In genomic region chr15:79525979-79526768, GRCm38 (mm10) we compare ENCODE assay signal across 11 mouse cellular contexts. TPM values are rescaled to one million over a fixed set of nuclear protein-coding genes. Genes with fewer than 3 reads are reported as not detected.
DNase-seq lines count a peak whose midpoint lies in the region; ATAC-seq and TF ChIP-seq lines count a peak whose summit lies in the region.
"Had no signal": no experiment of that assay in that cellular context is flagged by ENCODE, and none has a peak within 500 bp of the region (broad histone marks: within the 10 kb centered on the region; RNA-seq: fewer than 3 reads in every experiment).

No protein-coding gene starts in this region.

- no peak overlapping the region for H3K4me2 ChIP-seq in forebrain, embryonic 15.5 days (replicated peaks)
- H3K4me2 ChIP-seq in forebrain, postnatal 0 days (ENCODE audit: low read depth) = no peak overlapping the region
- no peak overlapping the region for H3K4me2 ChIP-seq in lung, embryonic 14.5 days
- no peak overlapping the region for H3K4me2 ChIP-seq in embryonic facial prominence, embryonic 14.5 days (ENCODE audit: low read depth, low read length)
- no peak overlapping the region for H3K4me2 ChIP-seq in limb, embryonic 13.5 days (replicated peaks)
- H3K4me2 ChIP-seq: hindbrain, embryonic 15.5 days had no signal

- peaks cover 52% of the 10 kb centered on the region for H3K36me3 ChIP-seq in forebrain, embryonic 15.5 days
- H3K36me3 ChIP-seq in forebrain, postnatal 0 days (ENCODE audit: insufficient read depth) = peaks cover 43% of the 10 kb centered on the region
- H3K36me3 ChIP-seq in lung, embryonic 14.5 days (ENCODE audit: insufficient read depth) = peaks cover 82% of the 10 kb centered on the region
- H3K36me3 ChIP-seq in embryonic facial prominence, embryonic 14.5 days (ENCODE audit: control insufficient read depth, insufficient read depth, low read length) = peaks cover 86% of the 10 kb centered on the region
- peaks cover 93% of the 10 kb centered on the region for H3K36me3 ChIP-seq in limb, embryonic 13.5 days

- H3K27ac ChIP-seq in forebrain, embryonic 15.5 days (replicated peaks) = 0 out of 2 replicates have a peak overlapping the region, but pooled peaks have one; percentile 8
- H3K27ac ChIP-seq in forebrain, postnatal 0 days (ENCODE audit: low read depth, low read length) = no peak overlapping the region
- no peak overlapping the region for H3K27ac ChIP-seq in lung, embryonic 14.5 days (ENCODE audit: low read depth)
- H3K27ac ChIP-seq in embryonic facial prominence, embryonic 14.5 days (replicated peaks; ENCODE audit: low read depth, low read length) = 0 out of 2 replicates have a peak overlapping the region, but pooled peaks have one; percentile 28
- no peak overlapping the region for H3K27ac ChIP-seq in limb, embryonic 13.5 days
- H3K27ac ChIP-seq: hindbrain, embryonic 15.5 days had no signal

- no peak for ATAC-seq in forebrain, embryonic 15.5 days (replicated peaks)
- ATAC-seq in forebrain, postnatal 0 days = no peak
- ATAC-seq in lung, embryonic 14.5 days (ENCODE audit: insufficient read depth) = no peak
- no peak for ATAC-seq in embryonic facial prominence, embryonic 14.5 days (ENCODE audit: low read depth)
- peak; percentile 49; the same call in 1 of the 2 replicates for ATAC-seq in limb, embryonic 13.5 days (ENCODE audit: low FRiP score, low read depth)

- no peaks in the 10 kb centered on the region for H3K9me3 ChIP-seq in forebrain, embryonic 15.5 days
- no peaks in the 10 kb centered on the region for H3K9me3 ChIP-seq in forebrain, postnatal 0 days (ENCODE audit: low read length)
- H3K9me3 ChIP-seq in lung, embryonic 14.5 days (ENCODE audit: low read depth, low read length) = no peaks in the 10 kb centered on the region
- H3K9me3 ChIP-seq in embryonic facial prominence, embryonic 14.5 days (ENCODE audit: control insufficient read depth, low read length) = no peaks in the 10 kb centered on the region
- no peaks in the 10 kb centered on the region for H3K9me3 ChIP-seq in limb, embryonic 13.5 days
- H3K9me3 ChIP-seq: hindbrain, embryonic 15.5 days had no signal

- H3K4me1 ChIP-seq in forebrain, embryonic 15.5 days = no peaks in the 10 kb centered on the region
- no peaks in the 10 kb centered on the region for H3K4me1 ChIP-seq in forebrain, postnatal 0 days (ENCODE audit: insufficient read depth)
- no peaks in the 10 kb centered on the region for H3K4me1 ChIP-seq in lung, embryonic 14.5 days (ENCODE audit: insufficient read depth)
- H3K4me1 ChIP-seq in lung, adult 2 months (ENCODE audit: control insufficient read depth, insufficient read depth, low read length) = peaks cover 2% of the 10 kb centered on the region; the same call in 1 of the 2 replicates
- H3K4me1 ChIP-seq in embryonic facial prominence, embryonic 14.5 days (ENCODE audit: control insufficient read depth, insufficient read depth, low read length) = no peaks in the 10 kb centered on the region
- H3K4me1 ChIP-seq in limb, embryonic 13.5 days = peaks cover 12% of the 10 kb centered on the region
- H3K4me1 ChIP-seq: hindbrain, embryonic 15.5 days had no signal

- no peaks in the 10 kb centered on the region for H3K27me3 ChIP-seq in forebrain, embryonic 15.5 days
- H3K27me3 ChIP-seq in forebrain, postnatal 0 days (ENCODE audit: insufficient read depth, low read length) = no peaks in the 10 kb centered on the region
- no peaks in the 10 kb centered on the region for H3K27me3 ChIP-seq in lung, embryonic 14.5 days (ENCODE audit: insufficient read depth, low read length)
- no peaks in the 10 kb centered on the region for H3K27me3 ChIP-seq in embryonic facial prominence, embryonic 14.5 days (replicated peaks; ENCODE audit: control insufficient read depth, insufficient read depth, low read length)
- H3K27me3 ChIP-seq in limb, embryonic 13.5 days = no peaks in the 10 kb centered on the region
- H3K27me3 ChIP-seq: hindbrain, embryonic 15.5 days had no signal

- no peak for DNase-seq in forebrain, postnatal 0 days
- DNase-seq in lung, embryonic 14.5 days = peak; percentile 37
- no peak for DNase-seq in lung, adult 2 months
- no peak for DNase-seq in embryonic facial prominence, embryonic 14.5 days (ENCODE audit: low spot score)
- no peak for DNase-seq in embryo, embryonic 10.5 days (ENCODE audit: low spot score)
- no peak for DNase-seq in urinary bladder, postnatal 10 days (ENCODE audit: low spot score)

- TF ChIP-seq CTCF in forebrain, postnatal 0 days (IDR thresholded peaks at IDR 0.05; ENCODE audit: low read depth) = no peak
- TF ChIP-seq CTCF in lung, embryonic 14.5 days (IDR thresholded peaks at IDR 0.05; ENCODE audit: low read depth) = no peak
- TF ChIP-seq CTCF in lung, adult 2 months (IDR thresholded peaks at IDR 0.05; ENCODE audit: insufficient read depth, low read length) = no peak

- 67% methylated on average over 9 of the region's 9 CpGs for WGBS in forebrain, embryonic 15.5 days
- 66% methylated on average over 9 of the region's 9 CpGs for WGBS in forebrain, postnatal 0 days
- WGBS in lung, embryonic 14.5 days = 65% methylated on average over 9 of the region's 9 CpGs
- 47% methylated on average over 9 of the region's 9 CpGs for WGBS in lung, adult 2 months
- 51% methylated on average over 9 of the region's 9 CpGs for WGBS in embryonic facial prominence, embryonic 14.5 days
- 55% methylated on average over 9 of the region's 9 CpGs for WGBS in limb, embryonic 13.5 days

- no peak for TF ChIP-seq POLR2A in lung, adult 2 months (IDR thresholded peaks at IDR 0.05; ENCODE audit: borderline replicate concordance, extremely low read depth, low read depth, low read length)

- H3K9ac ChIP-seq in forebrain, embryonic 15.5 days (replicated peaks) = no peak overlapping the region
- H3K9ac ChIP-seq in forebrain, postnatal 0 days = no peak overlapping the region
- no peak overlapping the region for H3K9ac ChIP-seq in lung, embryonic 14.5 days
- no peak overlapping the region for H3K9ac ChIP-seq in embryonic facial prominence, embryonic 14.5 days (ENCODE audit: low read depth, low read length)
- no peak overlapping the region for H3K9ac ChIP-seq in limb, embryonic 13.5 days
- H3K9ac ChIP-seq: hindbrain, embryonic 15.5 days had no signal

- no peak overlapping the region for H3K4me3 ChIP-seq in forebrain, embryonic 15.5 days
- no peak overlapping the region for H3K4me3 ChIP-seq in forebrain, postnatal 0 days (ENCODE audit: low read depth, low read length)
- no peak overlapping the region for H3K4me3 ChIP-seq in lung, embryonic 14.5 days (ENCODE audit: low read depth, low read length)
- H3K4me3 ChIP-seq in lung, adult 2 months (replicated peaks; ENCODE audit: extremely low read depth, low read depth, low read length) = no peak overlapping the region
- no peak overlapping the region for H3K4me3 ChIP-seq in embryonic facial prominence, embryonic 14.5 days (ENCODE audit: low read depth, low read length)
- H3K4me3 ChIP-seq in limb, embryonic 13.5 days = no peak overlapping the region
- H3K4me3 ChIP-seq: hindbrain, embryonic 15.5 days had no signal

RNA-seq across cellular contexts. Expression of gene Kdelr3, which starts 10.0 kb away (rescaled TPM):
- polyA plus RNA-seq in forebrain, embryonic 15.5 days (2015; fragmentation: Nextera tagmentation; extraction: Ambion mirVana) = 5.1 and 5.3 TPM in 2 replicates
- 3.1 and 5.6 TPM in 2 replicates for total RNA-seq in forebrain, postnatal 0 days (2014; rRNA removed)
- 5.3 and 6.8 TPM in 2 replicates for polyA plus RNA-seq in forebrain, postnatal 0 days (2015; fragmentation: Nextera tagmentation; extraction: Ambion mirVana)
- polyA plus RNA-seq in lung, embryonic 14.5 days (2014; fragmentation: Nextera tagmentation; extraction: Ambion mirVana) = 60.3 and 68.2 TPM in 2 replicates
- 16.9 and 19.4 TPM in 2 replicates for polyA plus RNA-seq in lung, adult 2 months (2012; rRNA removed)
- polyA plus RNA-seq in embryonic facial prominence, embryonic 14.5 days (2014; fragmentation: Nextera tagmentation; extraction: Ambion mirVana) = 149 and 157 TPM in 2 replicates
- polyA plus RNA-seq in limb, embryonic 13.5 days (2015; fragmentation: Nextera tagmentation; extraction: Ambion mirVana) = 123 and 133 TPM in 2 replicates

RNA-seq across cellular contexts. Expression of gene Ddx17, which starts 20.4 kb away (rescaled TPM):
- 60.1 and 63.7 TPM in 2 replicates for polyA plus RNA-seq in forebrain, embryonic 15.5 days (2015; fragmentation: Nextera tagmentation; extraction: Ambion mirVana)
- total RNA-seq in forebrain, postnatal 0 days (2014; rRNA removed) = 373 and 392 TPM in 2 replicates
- 21.5 and 26.5 TPM in 2 replicates for polyA plus RNA-seq in forebrain, postnatal 0 days (2015; fragmentation: Nextera tagmentation; extraction: Ambion mirVana)
- 78.9 and 83.8 TPM in 2 replicates for polyA plus RNA-seq in lung, embryonic 14.5 days (2014; fragmentation: Nextera tagmentation; extraction: Ambion mirVana)
- polyA plus RNA-seq in lung, adult 2 months (2012; rRNA removed) = 255 and 299 TPM in 2 replicates
- 80.0 and 81.6 TPM in 2 replicates for polyA plus RNA-seq in embryonic facial prominence, embryonic 14.5 days (2014; fragmentation: Nextera tagmentation; extraction: Ambion mirVana)
- polyA plus RNA-seq in limb, embryonic 13.5 days (2015; fragmentation: Nextera tagmentation; extraction: Ambion mirVana) = 62.3 and 62.9 TPM in 2 replicates

RNA-seq across cellular contexts. Expression of gene Kcnj4, which starts 21.1 kb away (rescaled TPM):
- polyA plus RNA-seq in forebrain, embryonic 15.5 days (2015; fragmentation: Nextera tagmentation; extraction: Ambion mirVana) = 0.20 and 0.33 TPM in 2 replicates
- total RNA-seq in forebrain, postnatal 0 days (2014; rRNA removed) = 17.3 and 17.8 TPM in 2 replicates
- polyA plus RNA-seq in forebrain, postnatal 0 days (2015; fragmentation: Nextera tagmentation; extraction: Ambion mirVana) = 0.99 and 1.1 TPM in 2 replicates
- polyA plus RNA-seq in lung, embryonic 14.5 days (2014; fragmentation: Nextera tagmentation; extraction: Ambion mirVana) = not detected in 2 replicates
- not detected in 2 replicates for polyA plus RNA-seq in lung, adult 2 months (2012; rRNA removed)
- 0.07 and 0.09 TPM in 2 replicates for polyA plus RNA-seq in embryonic facial prominence, embryonic 14.5 days (2014; fragmentation: Nextera tagmentation; extraction: Ambion mirVana)
- polyA plus RNA-seq in limb, embryonic 13.5 days (2015; fragmentation: Nextera tagmentation; extraction: Ambion mirVana) = not detected in 2 replicates
- polyA plus RNA-seq: embryonic facial prominence, embryonic 11.5 days; hindbrain, embryonic 15.5 days; spleen, adult 2 months had no signal

Comparison
In these comparisons a context has a peak if more than half of its experiments do, and no peak if none do; other contexts are left out.
1. H3K27ac ChIP-seq: peak in forebrain, embryonic 15.5 days (single experiment) and embryonic facial prominence, embryonic 14.5 days (single experiment); none in forebrain, postnatal 0 days (single experiment), lung, embryonic 14.5 days (single experiment) and limb, embryonic 13.5 days (single experiment).